Mouse (Mus musculus): ENCODE data around the gene 4933424G06Rik.

DNA sequence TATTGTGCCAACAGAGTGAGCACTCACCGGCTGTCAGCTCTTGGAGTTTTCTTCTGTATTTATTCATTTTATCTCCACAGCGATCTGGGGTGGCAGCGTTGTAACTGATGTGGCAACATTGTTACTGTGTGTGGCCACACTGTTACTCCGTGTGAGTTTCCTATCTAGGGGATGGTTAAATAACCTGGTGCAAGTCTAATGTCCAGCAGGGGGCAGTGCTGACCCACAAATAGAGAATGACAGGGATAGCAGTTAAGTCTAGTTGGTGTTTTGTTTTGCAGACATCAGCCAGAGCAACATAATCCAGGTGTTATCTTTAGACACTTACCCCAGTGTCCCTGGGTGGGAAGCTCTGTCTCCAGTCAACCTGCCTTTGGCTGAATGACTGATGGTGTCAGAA is 27.4 kb downstream of the 4933424G06Rik start:
- TF ChIP-seq CTCF (conservative IDR thresholded peaks at IDR 0.05; ENCODE audit: insufficient read depth, insufficient read length, low read depth, low read length) = peak; percentile 67
- TF ChIP-seq POLR2A (IDR thresholded peaks at IDR 0.05; ENCODE audit: low read depth, low read length) = no peak
